Mouse (Mus musculus): Measurements from ENCODE around the gene Nfib.

Nfib gene

DNA sequence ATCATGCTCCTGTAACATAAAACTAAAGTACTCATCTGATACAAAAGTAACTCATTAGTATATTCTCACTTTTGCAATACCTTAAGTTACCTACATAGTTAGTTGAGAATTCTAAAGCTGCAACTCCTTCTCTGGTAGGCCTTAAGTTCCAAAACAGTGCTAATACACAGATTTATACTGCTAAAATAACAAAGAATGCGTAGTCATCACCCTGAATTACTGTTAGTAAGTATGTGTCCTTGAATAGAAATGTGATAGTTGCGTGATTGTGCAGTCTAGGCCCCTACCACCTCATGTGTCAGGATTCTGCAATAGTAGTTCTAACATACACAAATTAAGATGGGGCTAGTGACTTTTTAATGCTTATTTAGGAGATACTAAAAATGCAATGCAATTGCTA lies 202.9 kb downstream of the Nfib start:
- DNase-seq (ENCODE audit: extremely low spot score, low read depth, low spot score): no peak

DNA sequence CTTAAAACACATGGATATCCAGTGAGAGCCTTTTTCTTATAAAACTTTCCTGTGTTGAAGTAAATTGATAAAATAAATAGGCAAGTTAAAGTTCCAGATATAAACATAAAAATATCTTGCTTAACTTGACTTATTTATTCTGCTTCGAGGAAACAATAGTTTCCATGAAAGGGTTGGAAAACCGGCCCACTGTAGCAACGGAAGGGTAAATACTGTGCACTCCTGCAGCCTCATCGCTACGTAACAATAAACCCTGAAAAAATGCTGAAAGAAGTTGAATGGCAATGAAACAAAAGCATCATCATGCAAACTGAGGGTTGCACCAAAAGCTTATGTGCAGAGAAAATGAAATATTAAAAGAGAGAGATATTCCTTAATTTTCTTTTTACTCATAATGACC lies 203.5 kb downstream of the Nfib start:
- no peak for DNase-seq (ENCODE audit: extremely low spot score, low read depth, low spot score)

DNA sequence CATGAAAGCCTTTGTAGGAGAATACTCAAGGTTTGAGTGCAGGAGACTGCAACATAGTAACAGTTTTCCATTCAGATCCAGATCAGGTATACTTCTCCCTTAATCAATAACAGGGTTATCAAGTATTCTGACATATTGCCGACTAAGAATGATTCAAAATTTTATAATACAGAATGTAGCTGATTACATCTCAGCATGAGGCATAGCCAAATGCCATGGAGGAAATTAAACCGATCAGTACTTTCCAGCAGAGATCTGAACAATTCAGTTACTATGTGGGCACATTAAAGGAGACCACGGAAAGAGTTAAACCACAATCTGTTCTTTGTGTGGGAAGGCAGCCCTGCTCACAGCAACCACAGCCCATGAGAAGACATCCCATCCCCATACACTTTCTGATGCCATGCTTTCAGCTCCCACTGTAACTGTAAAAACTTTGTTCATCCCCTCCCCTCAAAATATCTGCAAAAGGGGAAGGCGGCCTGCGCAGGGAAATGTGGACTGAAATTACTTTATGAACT lies 204.9 kb downstream of the Nfib start:
- no peak for DNase-seq (ENCODE audit: extremely low spot score, low read depth, low spot score)

DNA sequence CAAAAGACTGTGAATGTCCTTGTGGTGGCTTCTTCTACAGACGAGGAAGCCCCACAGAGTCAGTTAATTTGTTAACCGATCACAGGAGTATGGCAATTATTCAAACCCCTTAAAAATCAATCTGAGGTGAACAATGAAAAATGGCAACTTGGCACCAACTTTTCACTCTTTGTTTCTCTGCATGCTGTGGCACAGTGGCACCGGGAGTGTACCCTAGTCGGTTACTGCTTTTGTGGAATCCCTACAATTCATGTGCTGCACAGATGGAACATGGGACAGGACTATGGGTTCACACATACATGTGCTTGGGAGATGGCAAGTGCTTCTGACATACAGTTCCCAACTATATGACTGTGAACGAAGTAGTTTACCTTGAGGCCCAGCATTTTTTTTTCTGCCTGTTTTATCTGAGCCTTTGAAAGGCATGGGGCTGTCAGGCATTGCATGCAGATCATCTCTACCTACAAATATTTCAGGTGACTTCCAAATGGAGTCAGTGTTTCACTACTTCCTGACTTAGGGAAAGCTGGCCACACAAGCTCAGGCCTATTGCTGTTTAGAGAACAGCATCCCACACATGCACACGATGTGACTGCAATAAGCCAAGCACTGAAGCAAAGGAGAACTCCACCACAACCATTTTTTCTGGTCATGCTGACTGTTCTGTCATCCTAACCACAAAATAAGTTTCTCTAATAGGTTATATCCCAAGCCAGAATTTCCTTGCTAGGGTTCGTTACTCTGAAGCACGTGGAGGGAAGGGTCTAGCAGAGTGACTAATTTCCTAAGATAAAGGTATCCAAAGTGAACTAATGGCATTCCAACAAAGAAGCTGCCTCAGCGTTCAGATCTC lies 205.6 kb downstream of the Nfib start:
- no peak for DNase-seq (ENCODE audit: extremely low spot score, low read depth, low spot score)

DNA sequence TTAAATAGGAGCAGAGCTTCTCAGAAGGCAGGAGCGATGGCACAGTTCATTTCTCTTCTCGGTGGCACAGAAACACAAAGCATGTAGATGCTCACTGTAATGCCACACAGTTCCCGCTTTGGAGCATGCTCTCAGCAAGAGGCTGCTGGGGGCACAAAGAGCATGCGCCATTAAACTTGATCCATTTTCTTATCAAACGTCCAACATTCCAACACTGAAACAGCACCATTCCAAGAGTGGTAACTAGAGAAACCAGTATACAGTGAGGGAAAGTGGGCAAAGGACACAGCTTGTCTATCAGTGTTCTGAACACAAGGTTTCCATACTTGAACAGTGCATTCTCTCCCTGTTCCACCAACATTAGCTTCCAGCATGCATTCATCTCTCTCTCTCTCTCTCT lies 206.3 kb downstream of the Nfib start:
- no peak for DNase-seq (ENCODE audit: extremely low spot score, low read depth, low spot score)

DNA sequence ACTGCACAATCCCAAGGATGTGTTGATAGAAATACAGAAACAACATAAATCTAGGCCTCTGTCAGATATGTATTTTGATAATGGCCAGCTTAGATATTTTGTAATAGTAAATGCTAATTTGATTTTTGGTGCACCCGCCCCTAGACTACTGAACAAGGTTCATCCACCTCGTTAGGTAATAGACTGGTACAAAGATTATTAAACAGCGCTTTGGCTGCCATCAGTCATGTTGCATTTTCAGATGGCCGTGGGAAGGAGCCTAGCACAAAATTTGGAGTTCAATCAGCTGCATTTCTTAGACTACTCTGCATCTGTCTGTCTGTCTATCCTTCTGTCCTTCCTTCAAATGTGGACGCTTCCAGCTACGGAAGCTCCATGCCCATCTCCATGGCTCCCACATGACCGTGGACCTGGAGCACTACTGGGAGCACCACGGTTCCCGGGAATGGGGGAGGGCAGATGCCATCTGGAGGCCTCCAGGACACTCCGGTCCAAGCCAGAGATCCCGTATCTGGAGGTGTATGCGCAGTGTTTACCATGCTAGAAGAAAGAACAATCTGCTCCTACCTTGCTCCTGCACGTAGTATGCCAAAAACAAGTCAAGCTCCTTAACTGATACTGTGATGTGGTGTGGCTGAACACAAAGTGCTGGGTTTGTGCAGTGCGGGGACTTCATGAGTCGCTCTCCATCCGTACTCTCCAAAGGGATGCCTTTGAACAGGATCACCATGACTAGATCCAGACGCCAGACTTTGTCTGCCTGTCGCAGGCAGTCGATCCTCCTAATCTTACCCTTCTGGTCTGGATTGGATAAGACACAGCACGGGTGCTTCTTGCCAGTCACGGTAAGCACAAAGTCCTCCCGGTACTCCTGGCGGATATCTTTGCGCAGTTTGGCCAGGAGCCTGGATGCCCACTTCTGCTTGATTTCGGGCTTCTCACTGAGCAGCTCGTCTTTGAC lies 207.6 kb downstream of the Nfib start:
- DNase-seq (ENCODE audit: extremely low spot score, low read depth, low spot score): no peak

DNA sequence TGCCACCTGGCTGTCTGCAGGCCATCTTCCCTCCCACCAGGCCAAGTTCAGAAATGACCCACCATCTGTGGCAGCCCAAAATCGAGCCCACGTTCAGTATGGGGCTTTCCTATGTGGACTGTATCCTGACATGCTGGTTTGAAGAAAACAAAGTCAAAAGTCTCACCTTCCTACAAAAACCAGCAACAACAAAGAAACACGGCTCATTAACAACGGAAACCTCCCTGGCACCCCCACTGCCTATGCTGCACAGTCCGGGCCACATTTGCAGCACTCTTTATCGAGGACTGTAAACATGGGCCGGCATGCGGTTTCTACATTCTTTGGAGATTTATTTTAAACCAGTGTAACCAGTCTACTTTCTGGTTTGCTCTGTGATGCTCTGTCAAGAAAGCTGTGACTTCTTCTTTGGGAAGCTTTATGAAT lies 208.4 kb downstream of the Nfib start:
- no peak for DNase-seq (ENCODE audit: extremely low spot score, low read depth, low spot score)

DNA sequence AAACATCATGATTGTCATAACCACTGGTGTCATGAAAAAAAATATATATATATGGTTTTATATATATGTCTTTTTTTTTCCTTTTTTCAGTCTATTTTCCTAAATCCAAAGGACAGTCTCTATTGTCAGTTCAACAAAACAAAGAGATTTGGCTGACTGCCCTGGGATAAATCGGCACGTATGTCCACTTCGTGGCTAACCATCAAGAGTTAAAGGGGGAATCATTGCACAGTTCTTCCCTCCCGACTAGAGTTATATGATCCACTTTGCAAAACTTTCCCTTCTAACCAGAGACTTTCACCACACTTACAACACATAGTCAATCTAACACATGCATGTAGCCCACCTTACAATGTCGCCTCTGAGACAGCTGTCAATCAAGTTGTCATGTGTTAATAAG lies 209.2 kb downstream of the Nfib start:
- no peak for DNase-seq (ENCODE audit: extremely low spot score, low read depth, low spot score)

DNA sequence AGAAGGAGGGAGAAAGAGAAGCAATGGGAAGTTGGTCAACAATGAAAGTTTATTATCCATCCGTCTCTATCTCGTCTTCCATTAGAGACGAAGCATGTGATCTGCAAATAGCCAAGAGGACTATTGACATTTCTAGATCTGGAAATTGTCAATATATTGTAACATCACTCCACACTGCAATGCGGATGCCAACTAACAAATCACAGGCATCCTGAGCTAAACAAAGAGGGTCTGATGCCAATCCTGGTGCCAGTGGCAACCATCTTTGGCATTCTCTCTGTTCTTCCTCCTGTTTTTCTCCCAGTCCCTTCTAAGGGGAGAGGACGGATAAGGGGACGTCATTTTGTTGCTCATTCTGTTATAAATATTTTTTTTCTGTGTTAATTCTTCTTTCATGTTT lies 209.9 kb downstream of the Nfib start:
- DNase-seq (ENCODE audit: extremely low spot score, low read depth, low spot score): no peak

DNA sequence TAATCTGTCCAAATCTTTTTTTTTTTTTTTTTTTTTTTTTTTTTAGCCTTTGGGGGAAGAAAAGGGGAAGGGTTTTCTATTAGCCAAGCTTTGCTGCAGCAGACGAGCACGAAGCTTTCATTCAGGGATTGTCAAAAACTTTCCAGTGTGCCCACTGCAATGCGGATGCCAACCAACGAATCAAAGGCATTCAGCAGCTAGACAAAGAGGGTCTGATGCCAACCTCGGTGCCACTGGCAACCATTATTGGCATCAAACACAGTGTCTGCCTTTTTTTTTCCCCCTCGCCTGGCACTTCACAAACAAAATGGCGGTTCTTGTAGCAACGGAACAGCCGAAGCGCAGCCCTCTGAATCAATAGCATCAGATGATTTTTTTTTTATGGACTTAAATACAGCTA lies 210.7 kb downstream of the Nfib start:
- DNase-seq (ENCODE audit: extremely low spot score, low read depth, low spot score): no peak

DNA sequence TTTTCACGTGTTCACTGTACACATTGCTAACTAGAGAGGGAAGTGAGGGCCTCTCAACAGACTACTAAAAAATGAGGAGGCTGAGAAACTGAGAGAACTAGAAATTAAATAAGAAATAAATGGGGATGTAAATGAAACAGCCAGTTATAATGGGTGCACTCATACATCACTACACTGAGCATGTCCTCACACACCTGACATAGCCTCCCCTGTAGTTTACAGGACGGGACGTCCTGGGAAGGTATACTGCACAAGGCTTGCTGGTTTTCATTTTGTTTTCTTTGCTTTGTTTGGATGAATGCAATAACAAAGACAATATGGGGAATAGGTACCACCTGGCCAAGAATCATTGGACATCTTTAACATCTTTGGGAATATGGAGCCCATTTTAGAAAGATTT lies 211.1 kb downstream of the Nfib start:
- DNase-seq (ENCODE audit: extremely low spot score, low read depth, low spot score): no peak

DNA sequence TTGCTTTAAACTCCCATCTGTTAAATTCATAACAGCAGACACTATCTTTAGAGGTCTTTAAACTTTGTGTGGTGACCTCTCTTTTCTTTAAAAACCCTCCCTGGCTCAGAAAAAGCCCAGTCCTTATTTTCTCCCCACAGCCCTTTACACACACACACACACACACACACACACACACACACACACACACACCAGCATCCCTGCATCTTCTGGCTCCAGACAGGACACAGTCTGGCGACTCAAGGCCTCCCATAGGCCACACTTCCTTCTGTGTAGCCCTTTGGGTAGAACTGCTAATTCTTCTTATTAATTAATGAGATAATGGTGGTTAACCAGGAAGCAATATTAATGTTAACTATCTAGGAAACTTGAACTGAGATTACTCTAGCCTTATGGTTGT lies 211.7 kb downstream of the Nfib start:
- DNase-seq (ENCODE audit: extremely low spot score, low read depth, low spot score): no peak

DNA sequence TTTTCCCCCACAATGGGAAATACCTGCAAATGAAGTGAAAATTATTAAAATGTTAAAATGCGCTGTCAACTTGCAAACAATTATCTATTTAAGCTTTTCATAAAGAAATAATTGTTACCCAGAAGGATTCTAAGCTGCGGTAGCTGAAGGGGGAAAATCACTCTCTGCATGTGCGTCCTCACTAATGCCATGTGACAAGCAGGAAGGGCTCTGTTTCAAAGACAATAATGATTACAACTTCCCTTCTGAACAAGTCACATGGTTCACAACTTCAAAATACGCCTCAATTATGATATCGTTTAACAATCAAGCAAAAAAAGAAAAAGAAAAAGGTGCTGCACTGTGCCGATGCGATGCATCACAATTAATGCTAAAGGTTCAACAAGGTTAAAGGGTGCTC lies 212.2 kb downstream of the Nfib start:
- DNase-seq (ENCODE audit: extremely low spot score, low read depth, low spot score): no peak

DNA sequence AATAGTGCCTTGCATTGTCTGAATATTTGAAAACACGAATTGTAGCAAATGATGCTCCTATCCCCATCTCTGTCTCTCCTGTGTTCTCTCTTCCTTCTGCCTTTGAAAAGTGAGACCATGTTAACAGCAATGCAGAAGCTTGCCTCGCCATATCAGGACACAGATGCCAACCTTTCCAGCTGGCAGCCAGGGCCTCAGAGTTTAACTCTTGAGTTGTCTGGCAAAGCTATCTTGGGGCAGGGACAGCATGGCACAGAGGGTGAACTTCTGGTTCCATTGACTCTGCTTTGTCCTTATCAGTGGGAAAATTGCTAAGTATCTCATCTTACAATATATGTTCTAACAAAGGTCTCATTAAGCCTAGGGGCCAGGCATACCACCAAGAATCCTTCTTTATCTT lies 212.8 kb downstream of the Nfib start:
- no peak for DNase-seq (ENCODE audit: extremely low spot score, low read depth, low spot score)

DNA sequence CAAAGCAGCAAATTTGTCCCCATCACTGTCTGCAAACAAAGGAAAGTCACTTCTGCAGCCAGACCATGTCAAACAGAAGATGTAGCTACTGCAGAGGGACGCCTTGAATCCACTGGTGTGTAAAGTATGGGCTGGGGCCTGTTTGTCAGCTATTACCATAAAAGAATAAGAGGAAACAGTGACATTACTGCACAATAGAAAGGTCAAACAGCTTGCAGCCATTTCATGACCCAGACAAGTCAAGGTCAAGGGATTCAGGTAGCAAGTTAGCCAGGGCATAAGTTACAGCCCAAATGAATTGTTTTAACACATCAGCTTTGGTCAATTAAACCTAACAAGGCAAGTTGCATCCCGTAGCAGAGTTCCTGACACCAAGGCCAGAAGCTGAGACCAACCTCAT lies 215.6 kb downstream of the Nfib start:
- DNase-seq (ENCODE audit: extremely low spot score, low read depth, low spot score): no peak

DNA sequence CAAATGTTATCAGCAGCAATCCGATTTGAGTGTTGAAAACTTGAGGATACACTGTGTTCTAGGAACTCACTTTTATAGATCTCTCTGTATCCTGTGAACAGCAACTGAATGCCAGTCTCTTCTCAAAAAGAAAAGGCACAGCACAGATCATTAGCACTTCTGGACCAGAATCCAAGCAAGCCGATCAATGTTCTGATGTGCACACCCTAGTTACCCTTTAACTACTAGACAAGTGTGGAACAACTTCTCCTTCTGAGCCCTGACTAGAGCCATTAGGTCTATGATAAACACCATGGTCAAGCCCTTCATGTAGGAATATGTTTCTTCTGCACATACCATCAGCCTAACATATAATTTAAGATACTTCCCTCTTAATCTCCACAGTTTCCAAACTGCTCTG lies 219.6 kb downstream of the Nfib start:
- DNase-seq (ENCODE audit: extremely low spot score, low read depth, low spot score): no peak

DNA sequence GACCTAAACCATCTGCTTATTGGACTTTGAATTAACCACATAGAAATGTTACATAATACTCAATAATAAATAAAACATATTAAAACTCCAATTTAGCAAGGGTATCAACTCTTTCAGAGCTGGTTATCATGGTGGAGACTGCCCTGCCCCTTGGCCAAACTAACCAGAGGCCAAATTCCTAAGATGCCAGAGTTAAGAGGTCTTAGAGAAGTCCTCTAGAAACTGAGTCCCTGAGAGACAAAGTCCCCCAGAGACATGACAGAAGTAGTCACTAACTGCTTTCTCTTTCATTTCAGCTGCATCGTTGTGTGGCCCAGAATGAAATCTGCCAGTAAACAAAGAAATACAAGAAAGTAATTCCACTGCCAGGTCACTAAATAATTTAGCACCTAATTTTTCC lies 221.7 kb downstream of the Nfib start:
- DNase-seq (ENCODE audit: extremely low spot score, low read depth, low spot score): no peak

DNA sequence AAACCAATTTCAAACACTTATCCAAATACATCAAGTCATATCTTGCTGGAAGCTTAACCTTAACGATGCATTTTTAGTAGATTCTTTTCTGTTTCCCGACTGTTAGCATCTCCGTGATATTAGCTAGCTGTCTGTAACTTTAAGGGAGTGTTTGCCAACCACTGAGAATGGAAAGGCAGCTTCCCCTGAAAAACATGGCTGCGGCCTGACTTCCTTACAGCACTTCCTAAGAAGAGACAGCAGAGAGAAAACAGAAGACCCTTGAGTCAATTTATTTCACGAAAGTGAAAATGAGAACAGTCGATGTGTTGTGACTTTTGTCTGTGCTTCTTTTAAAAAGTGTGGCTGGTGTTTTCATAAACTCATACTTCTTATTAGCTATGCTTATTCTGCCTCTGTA lies 222.3 kb downstream of the Nfib start:
- no peak for DNase-seq (ENCODE audit: extremely low spot score, low read depth, low spot score)

DNA sequence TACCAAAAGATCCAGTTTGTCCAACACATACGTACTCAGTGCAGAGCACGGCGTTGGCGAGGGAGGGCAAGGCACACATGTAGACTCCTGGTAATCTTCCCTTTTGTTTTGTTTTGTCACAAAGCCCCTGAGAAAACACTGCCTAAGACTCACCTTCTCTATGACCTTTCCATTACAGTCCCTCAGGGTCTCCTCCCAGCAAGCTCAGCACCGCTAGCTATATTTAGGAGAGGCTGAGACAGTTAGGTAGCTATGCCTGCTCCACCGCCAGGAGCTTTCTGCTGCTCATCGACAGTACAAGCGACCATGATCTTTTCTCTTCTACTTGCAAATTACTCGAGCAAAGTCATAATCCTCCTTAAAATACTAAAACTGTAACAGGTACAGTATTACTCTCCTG lies 224.9 kb downstream of the Nfib start:
- DNase-seq (ENCODE audit: extremely low spot score, low read depth, low spot score): no peak

DNA sequence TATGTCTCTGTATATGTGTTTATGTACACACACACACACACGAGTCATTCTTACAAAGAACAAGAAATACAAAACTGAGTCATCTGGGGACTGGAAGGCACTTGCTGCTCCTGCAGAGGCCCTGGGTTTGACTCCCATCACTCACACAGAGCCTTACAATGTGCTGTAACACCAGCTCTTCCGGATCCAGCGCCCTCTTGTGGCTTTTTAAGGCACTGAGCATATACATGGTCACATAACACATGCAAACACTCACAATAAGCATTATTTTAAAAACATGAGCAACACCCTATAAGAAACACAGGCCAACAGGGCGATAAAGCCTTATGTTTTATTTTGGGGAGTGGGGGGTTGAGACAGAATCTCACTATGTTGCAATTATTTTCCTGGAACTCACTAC lies 226.2 kb downstream of the Nfib start:
- DNase-seq (ENCODE audit: extremely low spot score, low read depth, low spot score): no peak

DNA sequence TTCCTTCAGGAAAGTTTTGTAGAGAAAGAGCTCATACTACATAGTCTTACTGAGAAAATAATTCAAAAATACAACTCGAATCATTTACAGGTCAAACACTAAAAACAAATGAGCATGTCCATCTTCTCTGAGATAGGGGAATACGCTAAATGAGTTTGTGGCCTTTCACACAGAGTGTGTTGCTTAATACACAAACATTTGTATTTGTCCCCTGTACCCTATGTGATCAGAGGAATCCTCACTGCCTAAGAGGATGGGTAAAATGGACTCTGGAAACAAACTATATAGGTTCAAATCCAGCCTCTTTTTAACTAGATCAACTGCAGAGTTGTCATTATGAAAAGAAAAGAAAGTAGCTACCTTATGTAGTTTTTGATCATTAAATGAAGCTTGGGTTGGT lies 227.8 kb downstream of the Nfib start:
- DNase-seq (ENCODE audit: extremely low spot score, low read depth, low spot score): no peak

DNA sequence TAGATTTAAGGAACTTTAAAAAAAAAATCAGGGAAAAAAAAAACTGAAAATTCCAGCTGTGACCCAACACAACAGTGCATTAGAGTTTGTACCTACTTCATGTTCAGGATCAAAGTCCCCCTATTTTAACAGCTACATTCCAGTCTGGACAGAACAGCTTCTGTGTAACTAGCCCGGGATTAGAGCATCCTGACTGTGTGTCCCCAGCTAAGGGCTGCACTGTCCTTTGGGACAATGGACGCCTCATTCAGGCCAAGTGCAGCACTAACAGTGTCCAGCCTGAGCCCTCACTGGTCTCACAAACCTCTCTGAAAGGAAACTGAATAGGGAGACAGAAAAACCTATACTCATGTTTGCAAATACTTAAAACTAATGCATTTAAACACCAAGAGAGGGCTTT lies 229.1 kb downstream of the Nfib start:
- DNase-seq (ENCODE audit: extremely low spot score, low read depth, low spot score): no peak

Data from hindlimb bud, embryonic 11.5 days (tissue).